Mouse (Mus musculus) adrenal gland, adult 8-10 months (tissue): ENCODE results near the gene Trpm3. TPM values are rescaled to one million over a fixed set of nuclear protein-coding genes. Genes with fewer than 3 reads are reported as not detected.
A peak's percentile ranks its signal among the peaks of the same experiment; 100 is the strongest.

Source experiments
- DNase-seq: peaks from one replicate; pipeline ENCODE4 v3.0.0; 2022
- total RNA-seq, 4 experiments: library from RNA; stranded (reverse); gene quantifications; 2 replicates each; pipeline ENCODE4 v1.2.4; 2022

The Trpm3 gene
- total RNA-seq, 4 experiments from 2014 or later: 0.81 to 2.5 (median 1.6) TPM

GRCm38 (mm10) chr19:22308081-22308480 lies 169.2 kb downstream of the Trpm3 start:
- DNase-seq: no peak

GRCm38 (mm10) chr19:22317306-22317705 lies 178.5 kb downstream of the Trpm3 start:
- DNase-seq: no peak

- DNase-seq: no peak
Measured at GRCm38 (mm10) chr19:22326813-22327212, 188.0 kb downstream of the Trpm3 start.

- DNase-seq: no peak
Measured at GRCm38 (mm10) chr19:22327226-22327625, 188.4 kb downstream of the Trpm3 start.

- DNase-seq: no peak
Measured at GRCm38 (mm10) chr19:22336278-22336677, 197.4 kb downstream of the Trpm3 start.

GRCm38 (mm10) chr19:22337468-22337867 lies 198.6 kb downstream of the Trpm3 start:
- DNase-seq: no peak

GRCm38 (mm10) chr19:22338927-22339326 lies 200.1 kb downstream of the Trpm3 start:
- DNase-seq: no peak

GRCm38 (mm10) chr19:22354037-22354541 lies 215.2 kb downstream of the Trpm3 start:
- no peak for DNase-seq

GRCm38 (mm10) chr19:22386890-22387289 lies 248.0 kb downstream of the Trpm3 start:
- no peak for DNase-seq

- no peak for DNase-seq
Measured at GRCm38 (mm10) chr19:22394700-22395099, 255.9 kb downstream of the Trpm3 start.

- DNase-seq: no peak
Measured at GRCm38 (mm10) chr19:22404049-22404448, 265.2 kb downstream of the Trpm3 start.

- no peak for DNase-seq
Measured at GRCm38 (mm10) chr19:22418239-22418638, 279.4 kb downstream of the Trpm3 start.

- no peak for DNase-seq
Measured at GRCm38 (mm10) chr19:22437207-22437606, 298.4 kb downstream of the Trpm3 start.

- DNase-seq: no peak
Measured at GRCm38 (mm10) chr19:22447418-22448339, 308.8 kb downstream of the Trpm3 start.

- DNase-seq: no peak
Measured at GRCm38 (mm10) chr19:22448340-22449288, 309.8 kb downstream of the Trpm3 start.

- DNase-seq: no peak
Measured at GRCm38 (mm10) chr19:22451290-22451689, 312.4 kb downstream of the Trpm3 start.

GRCm38 (mm10) chr19:22456935-22457334 lies 318.1 kb downstream of the Trpm3 start:
- no peak for DNase-seq

GRCm38 (mm10) chr19:22462043-22462442 lies 323.2 kb downstream of the Trpm3 start:
- DNase-seq: no peak

GRCm38 (mm10) chr19:22463506-22463905 lies 324.7 kb downstream of the Trpm3 start:
- no peak for DNase-seq

GRCm38 (mm10) chr19:22469608-22470007 lies 330.8 kb downstream of the Trpm3 start:
- no peak for DNase-seq

GRCm38 (mm10) chr19:22473030-22473712 lies 334.3 kb downstream of the Trpm3 start:
- peak; percentile 1 for DNase-seq

- no peak for DNase-seq
Measured at GRCm38 (mm10) chr19:22478295-22478989, 339.6 kb downstream of the Trpm3 start.
